Mouse (Mus musculus) mouse trophoblast stem cell (cell line): ENCODE data around the gene Atp7a.

Source experiments
- in situ Hi-C, 2 experiments: fragments of 300-500 bp; cut with MseI, MboI; formaldehyde crosslinking; loops; 2 replicates in 1 of 2; 3 replicates in 1 of 2; pipeline ENCODE4 v1.15.1; 2025

The Atp7a gene

DNA sequence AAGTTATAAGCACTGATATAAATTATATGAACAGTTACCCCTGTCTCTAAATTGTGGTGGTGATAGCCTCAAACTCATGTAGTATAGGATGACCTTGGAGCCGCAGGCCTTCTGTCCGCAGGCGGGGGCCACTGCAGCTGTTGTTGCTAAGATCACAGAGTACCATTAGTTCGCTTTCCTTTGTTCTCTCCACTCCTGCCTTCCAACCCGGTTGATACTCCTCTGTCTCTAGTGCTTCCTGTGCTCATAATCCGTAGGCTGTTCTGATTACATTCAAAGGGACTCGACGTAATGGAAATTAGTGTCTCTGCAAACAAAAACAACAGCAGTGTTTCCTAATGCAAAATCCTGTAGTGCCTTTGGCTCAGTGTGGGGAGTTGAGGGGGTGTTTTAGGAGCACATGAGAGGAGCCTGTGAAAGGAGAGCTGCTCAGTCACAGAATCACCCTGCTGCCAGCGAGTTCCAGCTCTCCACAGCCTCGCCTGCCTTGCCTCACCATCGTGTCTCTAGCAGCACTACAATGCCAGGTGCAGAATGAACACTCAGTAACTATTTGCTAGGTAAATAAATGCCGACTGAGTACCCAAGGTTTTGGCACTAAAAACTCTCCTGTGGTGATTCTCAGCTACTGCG lies 53.9 kb downstream of the Atp7a start:
- in situ Hi-C loops, result no loop called here

DNA sequence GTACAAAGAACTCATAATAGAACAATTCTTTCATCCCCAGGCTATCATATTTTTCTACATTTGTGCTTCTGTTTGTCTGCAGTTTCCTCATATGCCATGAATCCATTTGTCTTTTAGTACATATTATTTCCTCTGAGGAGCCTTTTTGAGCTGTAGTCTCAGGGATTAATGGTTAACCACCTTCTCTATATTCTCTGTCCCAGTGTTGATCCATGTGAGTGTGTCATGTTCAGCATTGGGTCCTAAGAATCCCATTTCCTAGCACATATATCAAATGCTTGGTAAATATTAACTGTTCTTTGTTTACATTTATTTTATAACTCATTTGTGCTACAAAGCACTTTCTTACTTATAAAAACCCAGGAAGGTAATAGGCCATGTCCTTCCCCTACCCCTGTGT lies 55.4 kb downstream of the Atp7a start:
- in situ Hi-C loops, result no loop called here

DNA sequence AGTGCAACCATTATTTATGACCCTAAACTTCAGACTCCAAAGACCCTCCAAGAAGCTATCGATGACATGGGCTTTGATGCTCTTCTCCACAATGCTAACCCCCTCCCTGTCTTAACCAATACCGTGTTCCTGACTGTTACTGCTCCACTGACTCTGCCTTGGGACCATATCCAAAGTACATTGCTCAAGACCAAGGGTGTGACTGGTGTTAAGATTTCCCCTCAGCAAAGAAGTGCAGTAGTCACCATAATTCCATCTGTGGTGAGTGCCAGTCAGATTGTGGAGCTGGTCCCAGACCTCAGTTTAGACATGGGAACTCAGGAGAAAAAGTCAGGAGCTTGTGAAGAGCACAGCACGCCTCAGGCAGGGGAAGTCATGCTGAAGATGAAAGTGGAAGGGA lies 58.1 kb downstream of the Atp7a start:
- in situ Hi-C loops, result no loop called here

DNA sequence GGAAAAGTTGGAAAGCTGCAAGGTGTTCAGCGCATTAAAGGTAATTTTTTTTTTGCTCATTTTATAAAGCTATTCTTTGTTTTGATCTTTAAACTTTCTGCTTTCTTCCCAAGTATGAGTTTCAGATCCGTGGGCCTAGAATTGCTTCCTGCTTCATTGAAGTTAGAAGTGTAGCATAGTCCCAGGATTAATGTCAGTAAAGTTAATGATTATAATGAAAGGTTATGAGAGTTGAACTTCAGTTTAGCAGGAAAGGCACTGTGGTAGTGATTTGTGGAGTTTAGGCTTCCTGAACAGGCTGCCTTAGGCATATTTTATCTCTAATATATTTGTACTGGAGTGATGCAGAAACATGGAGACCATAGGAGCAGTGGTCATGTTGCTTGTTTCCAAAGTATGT lies 58.5 kb downstream of the Atp7a start:
- in situ Hi-C loops, result no loop called here

DNA sequence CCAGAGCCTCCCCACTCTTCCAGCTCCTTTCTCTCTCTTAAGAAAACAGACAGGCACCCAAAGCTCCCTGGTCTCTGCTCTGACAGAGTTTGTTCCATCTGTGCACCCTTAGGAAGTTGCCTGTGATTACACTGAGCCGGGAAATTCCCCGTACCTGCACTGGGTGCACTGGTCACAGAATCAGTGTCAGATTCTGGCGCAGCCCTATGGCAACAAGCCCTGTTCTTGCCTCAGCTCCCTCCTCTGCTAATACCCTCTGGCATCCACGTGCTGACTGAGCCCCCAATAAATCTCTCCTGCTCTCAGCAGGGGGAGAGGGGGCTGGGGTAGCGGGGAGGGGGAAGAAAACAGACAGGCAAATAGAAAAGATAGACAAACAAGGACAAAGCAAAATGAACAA lies 65.9 kb downstream of the Atp7a start:
- in situ Hi-C loops, result no loop called here

DNA sequence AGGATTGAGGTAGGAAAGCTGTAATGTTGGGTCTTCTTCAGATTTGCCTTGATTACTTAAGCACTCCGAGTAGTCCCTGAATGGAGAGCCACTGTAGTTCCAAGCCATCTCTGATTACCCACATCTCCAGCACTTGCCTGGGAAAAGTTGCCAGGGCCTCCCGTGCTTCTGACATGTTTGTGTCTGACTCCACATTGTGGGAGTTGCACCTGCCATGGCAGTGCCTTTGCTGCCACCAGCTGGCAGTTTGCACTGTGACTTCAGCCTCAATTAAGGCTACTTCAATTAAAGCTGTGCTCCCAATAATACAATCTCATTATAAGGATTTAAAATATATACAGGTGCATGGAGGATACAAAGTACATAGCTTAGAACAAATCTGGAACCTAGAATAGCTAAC lies 78.4 kb downstream of the Atp7a start:
- in situ Hi-C loops, result loop anchor here in 1 of 2 experiments (10.0 kb wide), 1 partner anchor 59 kb away; no protein-coding TSS in a partner anchor

DNA sequence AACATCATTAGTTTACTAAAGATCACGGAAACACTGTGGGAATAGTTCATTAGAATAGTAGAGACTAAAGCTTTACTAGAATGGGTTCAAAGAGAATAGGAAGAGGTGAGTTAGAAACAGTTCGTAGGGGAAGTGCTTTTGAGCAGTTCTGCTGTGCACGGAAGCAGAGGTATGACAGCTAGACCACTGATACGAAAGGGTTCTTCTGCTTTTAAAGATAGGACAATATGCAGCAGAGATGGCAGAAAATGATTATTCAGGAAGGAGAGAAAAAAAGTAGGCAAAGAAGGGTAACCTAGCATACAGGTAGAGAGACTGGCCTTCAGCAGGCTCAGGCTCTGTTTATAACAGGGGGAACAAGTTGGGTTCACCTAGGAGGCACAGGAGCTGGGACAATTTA lies 86.8 kb downstream of the Atp7a start:
- in situ Hi-C loops, result no loop called here

DNA sequence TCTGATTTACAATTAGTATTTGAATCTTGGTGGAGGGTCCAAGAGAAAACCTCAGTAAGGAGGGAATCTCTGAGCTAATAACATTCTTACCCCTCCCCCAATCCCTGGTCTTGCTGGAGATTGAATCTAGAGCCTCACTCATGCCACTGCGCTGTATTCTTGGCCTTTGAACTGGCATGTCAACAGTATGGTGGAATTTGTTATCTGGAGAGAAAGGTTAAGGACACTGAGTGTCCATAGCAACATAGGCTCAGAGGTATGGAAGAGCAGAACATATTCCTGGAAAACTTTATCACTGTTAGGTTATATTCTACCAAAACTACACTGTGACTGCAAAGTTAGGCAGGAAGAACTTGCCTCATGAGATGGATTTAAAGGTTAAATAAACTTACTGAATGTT lies 87.6 kb downstream of the Atp7a start:
- in situ Hi-C loops, result no loop called here

DNA sequence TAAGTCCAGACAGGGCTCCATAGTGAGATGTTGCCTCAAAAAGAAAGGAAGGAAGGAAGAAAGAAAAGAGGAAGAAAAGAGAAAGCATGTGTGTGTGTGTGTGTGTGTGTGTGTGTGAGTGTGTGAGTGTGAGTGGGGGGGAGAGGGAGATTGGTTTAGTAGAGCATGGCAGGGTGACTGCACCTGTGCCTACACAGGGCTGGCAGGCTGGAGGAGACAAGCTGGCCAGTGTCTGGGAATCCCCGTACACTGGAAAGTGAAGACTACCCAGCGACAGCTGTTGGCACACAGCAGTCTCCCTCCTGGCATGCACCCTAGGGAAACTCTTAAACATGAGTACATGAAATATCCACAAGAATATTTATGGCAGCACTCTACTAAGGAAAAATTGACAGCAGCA lies 95.7 kb downstream of the Atp7a start:
- in situ Hi-C loops, result no loop called here

DNA sequence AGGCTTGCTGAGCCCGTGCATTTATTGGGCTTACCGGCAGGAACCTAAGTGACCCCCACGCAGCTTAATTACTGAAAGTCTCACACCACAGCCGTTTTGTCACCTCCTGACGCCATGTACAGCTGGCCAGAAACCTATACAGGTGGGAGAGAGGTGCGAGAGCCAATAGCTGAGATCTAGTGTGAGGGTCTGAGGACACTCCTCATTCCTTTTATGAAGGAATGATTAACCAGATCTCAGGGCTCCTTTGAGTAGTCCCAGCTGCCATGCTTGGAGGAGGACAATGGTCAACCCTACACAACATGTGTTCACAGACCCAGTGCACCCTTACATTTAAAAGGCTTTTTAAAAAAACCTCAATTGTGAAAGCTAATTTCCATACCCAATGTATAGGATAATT lies 101.2 kb downstream of the Atp7a start:
- in situ Hi-C loops, result no loop called here

DNA sequence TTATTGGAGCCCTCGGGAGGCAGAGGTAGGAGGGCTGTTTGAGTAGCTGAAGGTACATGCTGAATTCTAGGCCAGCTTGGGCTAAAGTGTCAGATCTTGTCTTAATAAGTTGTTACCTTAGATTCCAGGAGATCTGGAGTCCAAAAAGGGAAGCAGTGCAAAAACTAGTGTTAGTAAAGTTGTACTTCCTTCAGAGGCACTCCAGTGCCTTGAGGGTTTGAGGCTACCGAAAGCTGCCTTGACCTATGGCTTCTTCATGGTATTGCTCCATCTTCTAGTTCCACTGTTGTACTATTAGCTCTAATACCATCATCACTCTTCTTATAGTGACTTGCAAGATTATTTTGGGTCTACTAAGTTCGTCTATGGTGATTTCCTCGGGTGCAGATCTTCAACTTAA lies 102.8 kb downstream of the Atp7a start:
- in situ Hi-C loops, result no loop called here

DNA sequence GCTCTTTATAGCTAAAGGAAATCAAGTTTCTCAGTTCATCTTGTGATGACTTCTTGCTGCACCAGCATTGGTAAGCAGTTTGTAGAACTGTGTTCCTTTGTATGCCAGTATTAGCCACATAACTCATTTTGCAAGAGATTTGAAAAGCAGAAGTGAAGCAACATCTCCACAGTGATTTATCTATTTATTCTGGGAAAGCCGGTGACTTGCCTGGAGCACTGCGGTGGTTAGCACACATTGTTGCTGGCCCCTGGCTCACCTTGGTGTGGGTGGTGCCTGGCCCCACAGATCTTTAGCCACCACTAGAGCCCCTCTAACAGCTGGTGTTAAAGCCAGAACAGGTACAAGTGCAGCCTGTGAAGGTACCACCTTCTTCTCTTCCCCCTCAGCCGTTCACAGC lies 107.8 kb downstream of the Atp7a start:
- in situ Hi-C loops, result no loop called here

DNA sequence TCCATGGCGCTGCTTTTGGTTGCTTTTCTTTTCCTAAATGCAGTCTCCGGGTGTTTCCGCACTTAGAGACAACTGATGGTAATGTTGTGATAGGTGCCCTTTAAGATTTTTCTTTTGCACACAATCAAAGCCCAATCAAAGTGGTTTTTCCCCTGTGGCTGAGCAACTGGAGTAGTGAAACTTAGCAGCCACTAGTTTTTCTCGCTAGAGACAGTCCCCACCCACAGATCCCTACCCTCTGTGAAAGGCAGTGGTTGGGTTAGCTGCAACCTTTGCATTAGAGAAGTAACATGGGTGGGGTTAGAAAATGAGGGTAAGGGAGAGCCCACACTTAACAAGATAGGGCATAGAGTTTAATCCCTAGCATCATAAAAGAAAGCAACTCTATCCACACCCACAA lies 108.4 kb downstream of the Atp7a start:
- in situ Hi-C loops, result no loop called here

DNA sequence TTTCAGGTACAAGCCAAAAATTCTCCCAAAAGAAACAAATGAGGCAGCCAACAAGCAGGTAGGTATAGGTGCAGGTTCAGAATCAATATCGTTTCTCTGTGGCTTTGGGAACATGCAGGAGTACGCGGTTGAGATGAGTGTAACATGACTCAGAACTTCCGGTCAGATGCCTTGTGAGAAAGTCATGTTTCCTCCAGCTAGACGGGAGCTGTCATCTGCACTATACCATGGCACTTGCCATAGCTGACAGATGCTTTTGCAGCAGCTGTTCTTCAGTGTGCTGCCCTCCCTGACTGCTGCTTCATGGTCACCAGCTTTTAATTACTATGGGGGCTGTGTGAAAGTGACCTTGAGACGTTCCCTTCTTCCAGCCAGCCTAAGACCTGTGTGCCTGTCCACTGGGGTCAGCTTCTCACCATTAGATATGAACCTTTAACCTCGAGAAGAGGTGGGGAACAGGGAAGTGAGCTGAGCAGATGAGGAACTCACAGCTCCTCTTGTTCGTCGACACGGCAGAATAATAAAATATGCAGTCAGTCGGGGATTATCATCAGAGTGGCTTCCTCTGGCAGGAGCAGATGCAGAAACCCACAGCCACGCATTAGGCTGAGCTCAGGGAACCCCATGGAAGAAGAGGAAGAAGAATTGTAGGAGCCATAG lies 109.0 kb downstream of the Atp7a start:
- in situ Hi-C loops, result no loop called here

DNA sequence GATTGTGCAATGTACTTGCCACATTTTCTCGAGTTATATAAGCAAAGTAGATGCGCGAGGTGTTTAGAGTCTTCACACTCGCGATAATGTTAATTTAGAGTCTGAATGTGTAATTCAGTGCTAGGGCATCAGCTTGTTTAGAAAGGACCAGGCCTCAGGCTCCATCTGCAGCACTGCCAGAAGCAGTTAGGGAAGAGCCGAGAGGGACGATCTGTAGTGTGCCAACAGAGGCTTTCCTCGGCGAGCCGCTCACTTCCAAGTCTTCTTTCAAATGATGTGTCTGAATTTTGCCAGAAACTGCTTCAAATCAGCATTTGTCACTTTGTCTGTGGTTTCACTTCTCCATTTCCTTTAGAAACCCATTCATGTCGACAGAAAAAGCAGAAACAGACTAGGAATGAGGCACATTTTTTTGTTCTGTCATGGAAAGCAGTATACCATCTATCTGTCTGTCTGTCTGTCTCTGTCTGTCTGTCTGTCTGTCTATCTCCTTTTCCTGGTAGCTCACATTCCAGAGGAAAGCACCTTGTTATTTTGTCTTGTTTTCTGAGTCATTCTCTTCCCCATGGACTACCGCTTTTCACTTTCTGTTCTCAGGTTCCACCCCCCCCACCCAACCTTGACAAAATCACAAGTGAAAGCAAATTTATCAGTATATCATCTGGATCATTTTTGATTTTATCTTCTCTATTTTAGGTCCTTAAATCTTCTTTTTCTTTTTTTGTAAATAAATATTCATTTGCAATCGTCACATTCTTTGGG lies 112.4 kb downstream of the Atp7a start:
- in situ Hi-C loops, result no loop called here

DNA sequence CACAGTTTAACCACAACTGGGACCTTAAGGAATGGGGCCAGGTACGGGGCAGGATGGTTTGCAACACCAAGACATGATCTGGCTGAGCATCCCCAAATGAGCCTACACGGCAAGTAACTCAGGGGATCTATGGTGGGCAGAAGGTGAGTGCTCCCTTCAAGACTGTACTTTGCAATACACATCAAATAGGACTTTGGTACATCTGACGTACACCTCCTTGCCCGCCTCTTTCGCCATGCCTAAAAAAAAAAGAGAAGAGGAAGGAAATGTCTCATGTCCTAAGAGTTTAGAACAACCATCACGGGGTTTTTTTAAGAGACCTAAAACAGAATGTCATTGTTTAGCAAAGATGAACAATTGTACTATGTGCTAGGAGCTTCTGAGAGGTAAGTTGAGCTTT lies 115.9 kb downstream of the Atp7a start, which contains the start of gene Tlr13:
TSS of gene Tlr13 (plus strand) at position 269 of the 400 bp plus-strand sequence.
- in situ Hi-C loops, result no loop called here

DNA sequence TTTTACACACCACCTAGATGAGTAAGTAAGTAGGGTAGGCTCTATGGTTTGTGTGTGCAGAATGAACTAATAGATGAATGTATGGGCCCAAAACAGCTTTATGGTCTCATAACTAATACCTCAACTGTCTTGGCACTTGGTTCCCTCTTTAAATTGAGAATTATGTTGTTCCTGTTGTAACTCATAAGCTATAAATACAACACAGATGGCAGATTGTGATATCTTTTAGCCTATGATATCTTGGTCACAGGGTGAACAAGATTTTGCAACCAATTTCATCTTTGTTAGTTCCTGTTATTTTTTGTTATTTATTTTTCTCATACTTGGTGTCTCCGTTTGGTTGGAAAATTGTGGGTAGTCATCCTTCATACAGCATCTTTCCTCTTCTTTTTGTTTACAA lies 121.1 kb downstream of the Atp7a start:
- in situ Hi-C loops, result no loop called here

DNA sequence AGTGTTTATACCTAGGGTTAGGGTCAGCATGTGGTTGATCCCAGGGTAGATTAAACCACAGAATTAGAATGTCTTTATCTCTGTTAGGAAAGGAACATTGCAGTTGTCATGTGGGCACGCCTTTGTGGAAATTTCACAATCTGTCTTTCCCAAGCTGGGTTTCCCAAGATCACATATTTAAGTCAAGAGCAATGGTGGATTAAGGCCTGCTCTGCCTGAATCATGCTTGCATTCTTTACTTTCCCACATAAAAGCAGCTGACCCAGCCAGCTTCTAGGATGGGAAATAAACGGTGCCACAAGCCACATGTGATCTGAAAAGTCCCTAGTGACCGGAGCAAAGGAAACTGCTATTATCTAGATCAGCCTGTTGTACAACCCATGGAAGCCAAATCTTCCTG lies 122.4 kb downstream of the Atp7a start:
- in situ Hi-C loops, result no loop called here

DNA sequence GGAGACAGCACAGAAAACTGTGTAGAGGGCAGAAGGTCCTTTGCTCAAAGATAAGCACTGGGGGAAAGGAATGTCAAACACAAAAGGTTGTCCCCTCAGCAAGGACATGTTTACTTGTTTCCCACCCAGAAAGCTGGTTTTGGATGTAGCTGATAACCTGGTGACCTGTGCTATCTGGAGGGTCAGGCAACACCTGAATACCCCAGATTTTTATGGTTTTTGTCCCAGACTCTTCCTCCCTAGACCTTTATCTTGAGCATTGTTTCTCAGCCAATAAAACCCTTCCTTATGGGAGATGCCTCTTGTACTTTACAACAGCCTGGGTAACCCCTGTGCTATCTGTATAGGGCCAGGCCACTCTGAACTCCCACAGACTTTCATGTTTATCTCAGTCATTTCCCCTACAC lies 127.1 kb downstream of the Atp7a start:
- in situ Hi-C loops, result no loop called here

DNA sequence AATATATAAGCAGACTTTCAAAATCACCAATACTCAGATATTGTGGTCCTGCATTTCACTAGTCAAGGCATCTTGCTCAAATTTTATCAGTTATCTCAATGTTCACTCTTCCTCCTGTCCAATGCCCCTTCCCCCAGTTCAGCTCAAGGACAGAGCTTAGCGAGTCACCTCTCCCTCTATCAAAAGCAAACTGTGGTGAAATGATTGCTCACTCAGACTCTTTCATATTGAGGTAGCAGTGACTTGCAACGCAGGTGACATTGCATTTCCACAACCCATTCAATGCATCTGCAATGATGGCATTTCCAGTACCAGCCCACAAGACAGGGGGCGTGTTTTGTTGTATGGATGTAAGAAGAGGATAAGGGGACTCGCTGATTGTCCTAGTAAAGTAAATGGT lies 128.8 kb downstream of the Atp7a start:
- in situ Hi-C loops, result no loop called here

DNA sequence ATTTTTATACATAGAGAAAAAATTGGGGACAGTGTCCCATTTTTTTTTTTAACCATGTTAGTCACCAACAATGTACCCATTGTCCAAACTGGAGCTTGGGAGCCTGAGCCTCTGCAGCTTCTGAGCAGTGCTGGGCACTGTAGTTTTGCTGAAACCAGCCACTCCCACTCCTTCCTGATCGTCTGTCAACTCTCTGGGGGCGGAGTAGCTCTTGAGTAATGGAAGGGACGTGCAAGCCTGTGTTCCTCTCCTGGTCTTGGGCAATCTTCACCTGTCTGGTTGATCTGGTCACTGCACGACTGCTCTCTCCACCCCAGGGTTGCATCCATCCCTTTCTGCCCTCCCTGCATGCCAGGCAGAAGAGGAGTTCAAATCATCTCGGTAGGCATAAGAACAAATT lies 136.9 kb downstream of the Atp7a start:
- in situ Hi-C loops, result loop anchor here in 1 of 2 experiments (10.0 kb wide), 1 partner anchor 59 kb away; no protein-coding TSS in a partner anchor

DNA sequence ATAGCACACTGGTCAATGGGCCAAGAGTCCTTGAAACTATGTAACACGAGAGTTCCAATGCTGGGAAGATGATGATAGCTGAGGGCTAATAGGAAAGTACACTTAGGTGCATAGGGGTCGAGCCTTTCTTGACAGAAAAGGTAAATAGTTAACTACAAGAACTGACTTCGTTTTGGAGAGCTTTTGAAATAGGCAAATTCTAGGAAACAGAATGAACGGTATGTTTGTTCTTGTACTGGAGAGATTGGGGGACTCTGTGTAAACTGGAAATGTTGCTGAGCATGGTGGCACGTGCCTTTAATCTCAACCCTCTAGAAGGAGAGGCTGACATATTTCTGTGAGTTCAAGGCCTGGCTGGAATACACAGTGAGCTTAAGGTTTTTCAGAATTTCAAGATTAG lies 137.5 kb downstream of the Atp7a start:
- in situ Hi-C loops, result loop anchor here in 1 of 2 experiments (10.0 kb wide), 1 partner anchor 60 kb away; no protein-coding TSS in a partner anchor

DNA sequence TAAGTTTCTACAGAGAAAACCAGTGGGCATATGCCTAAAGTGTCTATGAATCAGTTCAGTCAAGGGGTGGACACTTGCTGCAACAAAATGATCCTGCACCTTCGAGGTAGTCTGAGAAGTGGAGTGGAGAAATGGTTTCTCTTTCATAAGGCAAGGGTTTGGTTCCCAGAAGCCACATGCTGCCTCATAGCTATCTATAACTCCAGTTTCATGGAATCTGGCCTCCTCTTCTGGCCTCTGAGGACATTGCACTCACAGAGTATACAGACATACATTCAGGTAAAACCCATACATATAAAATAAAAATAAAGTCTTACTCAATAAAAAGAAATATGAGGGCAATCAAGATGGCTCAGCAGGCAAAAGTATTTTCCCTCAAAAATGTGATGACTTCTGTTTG lies 138.0 kb downstream of the Atp7a start:
- in situ Hi-C loops, result loop anchor here (5.0 to 10.0 kb wide), 2 partner anchors 60 to 138 kb away; partner anchors contain the start of gene Atp7a (in 1 of the 2)
